Mouse (Mus musculus): Measurements from ENCODE around the gene Kcnab2. TPM values are rescaled to one million over a fixed set of nuclear protein-coding genes. Genes with fewer than 3 reads are reported as not detected.

The Kcnab2 gene
- total and polyA plus RNA-seq, 3 experiments: 35.3 to 95.8 (median 58.3) TPM

- in situ Hi-C loops (cut with MboI; ENCODE audit: low pct_ligation_motif_present, low pct_unique_long_range_greater_than_20kb, low sequenced_read_pairs): no loop called here
Observed at GRCm38 (mm10) chr4:152392192-152392591, 85.5 kb downstream of the Kcnab2 start.

GRCm38 (mm10) chr4:152385644-152386043, 92.0 kb downstream of the Kcnab2 start:
- TF ChIP-seq ZC3H11A (IDR thresholded peaks at IDR 0.05; ENCODE audit: low read depth, low read length): no peak
- no peak for TF ChIP-seq ZMIZ1 (IDR thresholded peaks at IDR 0.05; ENCODE audit: low read depth, low read length)
- TF ChIP-seq SMC3 (IDR thresholded peaks at IDR 0.05; ENCODE audit: low read depth, low read length): peak; percentile 54
- peak; percentile 25 to 73; a peak in 3 of 4 replicates for TF ChIP-seq CTCF (conservative IDR thresholded peaks at IDR 0.05 in 1 of 2, IDR thresholded peaks at IDR 0.05 in 1 of 2; ENCODE audit: low read depth in 2 of 2, low read length in 2 of 2)
- no peak for TF ChIP-seq MAFK (IDR thresholded peaks at IDR 0.05; ENCODE audit: insufficient replicate concordance, low read length)
- peak; percentile 65 for TF ChIP-seq RAD21 (IDR thresholded peaks at IDR 0.05; ENCODE audit: low read depth, low read length)
- TF ChIP-seq POLR2AphosphoS2 (IDR thresholded peaks at IDR 0.05; ENCODE audit: low read depth, low read length): no peak
- TF ChIP-seq GABPA (IDR thresholded peaks at IDR 0.05; ENCODE audit: insufficient replicate concordance, low read depth, low read length): no peak
- no peak for TF ChIP-seq USF2 (conservative IDR thresholded peaks at IDR 0.05; ENCODE audit: low read depth, low read length)
- 0 out of 2 replicates have a peak, but pooled peaks have one; percentile 27 for TF ChIP-seq ELF1 (IDR thresholded peaks at IDR 0.05; ENCODE audit: low read depth, low read length)
- DNase-seq (ENCODE audit: extremely low read depth): peak; percentile 42

More at GRCm38 (mm10) chr4:152392192-152392591, 85.5 kb downstream of the Kcnab2 start:
- no peak for DNase-seq (ENCODE audit: extremely low read depth)
- Histone ChIP-seq H3K36me3 (replicated peaks in 1 of 2; ENCODE audit: control insufficient read depth in 1 of 2, insufficient read depth in 1 of 2, low read length in 1 of 2) (peaks cover 38 to 84% of the 10 kb centered on the region in 2 experiments), H3K27me3 (replicated peaks) (no peaks in the 10 kb centered on the region), H3K79me2 (replicated peaks; ENCODE audit: control insufficient read depth, extremely low read depth, insufficient read depth, poor library complexity, severe bottlenecking) (no peaks in the 10 kb centered on the region), H3K4me2 (ENCODE audit: insufficient read depth, low read depth, poor library complexity, severe bottlenecking) (no peak overlapping the region), H3K27ac (ENCODE audit: insufficient read depth, low read depth) (no peak overlapping the region), H3K4me1 (ENCODE audit: control insufficient read depth in 1 of 2, insufficient read depth in 2 of 2) (no peaks in the 10 kb centered on the region), H3K9ac (ENCODE audit: insufficient read depth, low read depth) (no peak overlapping the region), H3K9me3 (replicated peaks; ENCODE audit: low read length) (no peaks in the 10 kb centered on the region), H3K4me3 (replicated peaks in 1 of 3; ENCODE audit: low read depth in 2 of 3, low read length in 2 of 3, poor library complexity in 1 of 3) (no peak overlapping the region)
- TF ChIP-seq POLR2A (IDR thresholded peaks at IDR 0.05; ENCODE audit: low read depth, low read length): no peak
- no peak for TF ChIP-seq TCF12 (IDR thresholded peaks at IDR 0.05; ENCODE audit: low read depth, low read length)
- TF ChIP-seq KAT2A (IDR thresholded peaks at IDR 0.05; ENCODE audit: insufficient replicate concordance, low read length): no peak
- TF ChIP-seq SMC3 (IDR thresholded peaks at IDR 0.05; ENCODE audit: low read depth, low read length): no peak
- TF ChIP-seq TBP (conservative IDR thresholded peaks at IDR 0.05; ENCODE audit: low read depth, low read length): no peak
- no peak for TF ChIP-seq ZC3H11A (IDR thresholded peaks at IDR 0.05; ENCODE audit: low read depth, low read length)
- TF ChIP-seq UBTF (IDR thresholded peaks at IDR 0.05; ENCODE audit: low read depth, low read length): no peak
- dilution Hi-C loops (cut with MboI; ENCODE audit: extremely low pct_ligation_motif_present, extremely low pct_unique_long_range_greater_than_20kb, low sequenced_read_pairs): no loop called here

More at GRCm38 (mm10) chr4:152385644-152386043, 92.0 kb downstream of the Kcnab2 start:
- in situ Hi-C loops (cut with MboI; ENCODE audit: low pct_ligation_motif_present, low pct_unique_long_range_greater_than_20kb, low sequenced_read_pairs) (no loop called here), dilution Hi-C loops (cut with MboI; ENCODE audit: extremely low pct_ligation_motif_present, extremely low pct_unique_long_range_greater_than_20kb, low sequenced_read_pairs) (no loop called here)
- no peak overlapping the region for H3K27ac ChIP-seq (ENCODE audit: insufficient read depth, low read depth)
- H3K4me3 ChIP-seq (replicated peaks in 1 of 3; ENCODE audit: low read depth in 2 of 3, low read length in 2 of 3, poor library complexity in 1 of 3): no peak overlapping the region
- H3K4me1 ChIP-seq (ENCODE audit: control insufficient read depth in 1 of 2, insufficient read depth in 2 of 2): peaks cover 19 to 54% of the 10 kb centered on the region in 2 experiments
- no peaks in the 10 kb centered on the region for H3K9me3 ChIP-seq (replicated peaks; ENCODE audit: low read length)
- peaks cover 3 to 29% of the 10 kb centered on the region in 2 experiments for H3K36me3 ChIP-seq (replicated peaks in 1 of 2; ENCODE audit: control insufficient read depth in 1 of 2, insufficient read depth in 1 of 2, low read length in 1 of 2)
- no peak overlapping the region for H3K9ac ChIP-seq (ENCODE audit: insufficient read depth, low read depth)
- H3K4me2 ChIP-seq (ENCODE audit: insufficient read depth, low read depth, poor library complexity, severe bottlenecking): no peak overlapping the region
- H3K27me3 ChIP-seq (replicated peaks): no peaks in the 10 kb centered on the region
- H3K79me2 ChIP-seq (replicated peaks; ENCODE audit: control insufficient read depth, extremely low read depth, insufficient read depth, poor library complexity, severe bottlenecking): no peaks in the 10 kb centered on the region

Data from CH12.LX (cell line).